Mouse (Mus musculus): ENCODE measurements at regions not wholly inside any gene's neighbourhood (a gene's known extent, or its start where the extent isn't known, plus 50 kb on each side); places are given as distances from the start of the nearest gene placed in this dataset.
"Not testable (repeated sequence)": the region's sequence is repeated elsewhere in the genome, so short reads cannot be mapped to it uniquely, and the experiment has no call there.

- DNase-seq (ENCODE audit: low read depth, low spot score) = no peak
Observed at GRCm38 (mm10) chr8:89562597-89562996, 518.6 kb upstream of the Sall1 start.

GRCm38 (mm10) chr8:89541231-89541630 lies 497.3 kb upstream of the Sall1 start:
- no peak for DNase-seq (ENCODE audit: low read depth, low spot score)

GRCm38 (mm10) chr8:89534605-89535004 lies 490.6 kb upstream of the Sall1 start:
- no peak for DNase-seq (ENCODE audit: low read depth, low spot score)

- DNase-seq (ENCODE audit: low read depth, low spot score) = no peak
Observed at GRCm38 (mm10) chr8:89525041-89525440, 481.1 kb upstream of the Sall1 start.

GRCm38 (mm10) chr8:89523336-89523735 lies 479.4 kb upstream of the Sall1 start:
- DNase-seq (ENCODE audit: low read depth, low spot score) = no peak

- DNase-seq (ENCODE audit: low read depth, low spot score) = no peak
Observed at GRCm38 (mm10) chr8:89516602-89517001, 472.6 kb upstream of the Sall1 start.

GRCm38 (mm10) chr8:89514270-89514669 lies 470.3 kb upstream of the Sall1 start:
- DNase-seq (ENCODE audit: low read depth, low spot score) = no peak

GRCm38 (mm10) chr8:89507639-89508038 lies 463.7 kb upstream of the Sall1 start:
- DNase-seq (ENCODE audit: low read depth, low spot score) = no peak

GRCm38 (mm10) chr8:89503545-89504234 lies 459.7 kb upstream of the Sall1 start:
- DNase-seq (ENCODE audit: low read depth, low spot score) = no peak

GRCm38 (mm10) chr8:89503030-89503429 lies 459.1 kb upstream of the Sall1 start:
- DNase-seq (ENCODE audit: low read depth, low spot score) = no peak

- no peak for DNase-seq (ENCODE audit: low read depth, low spot score)
Observed at GRCm38 (mm10) chr8:89501756-89502155, 457.8 kb upstream of the Sall1 start.

GRCm38 (mm10) chr8:89499831-89500230 lies 455.9 kb upstream of the Sall1 start:
- no peak for DNase-seq (ENCODE audit: low read depth, low spot score)

GRCm38 (mm10) chr8:89498088-89498695 lies 454.2 kb upstream of the Sall1 start:
- no peak for DNase-seq (ENCODE audit: low read depth, low spot score)

GRCm38 (mm10) chr8:89492336-89492735 lies 448.4 kb upstream of the Sall1 start:
- no peak for DNase-seq (ENCODE audit: low read depth, low spot score)

- not testable (repeated sequence) for DNase-seq (ENCODE audit: low read depth, low spot score)
Observed at GRCm38 (mm10) chr8:89482481-89482880, 438.5 kb upstream of the Sall1 start.

GRCm38 (mm10) chr8:89476930-89477329 lies 433.0 kb upstream of the Sall1 start:
- no peak for DNase-seq (ENCODE audit: low read depth, low spot score)

- no peak for DNase-seq (ENCODE audit: low read depth, low spot score)
Observed at GRCm38 (mm10) chr8:89471116-89471515, 427.2 kb upstream of the Sall1 start.

GRCm38 (mm10) chr8:89468782-89469220 lies 424.8 kb upstream of the Sall1 start:
- no peak for DNase-seq (ENCODE audit: low read depth, low spot score)

GRCm38 (mm10) chr8:89465211-89465753 lies 421.3 kb upstream of the Sall1 start:
- DNase-seq (ENCODE audit: low read depth, low spot score) = no peak

GRCm38 (mm10) chr8:89456517-89456916 lies 412.6 kb upstream of the Sall1 start:
- DNase-seq (ENCODE audit: low read depth, low spot score) = no peak

GRCm38 (mm10) chr8:89455731-89456130 lies 411.8 kb upstream of the Sall1 start:
- DNase-seq (ENCODE audit: low read depth, low spot score) = no peak

GRCm38 (mm10) chr8:89454197-89454596 lies 410.2 kb upstream of the Sall1 start:
- DNase-seq (ENCODE audit: low read depth, low spot score) = no peak

- DNase-seq (ENCODE audit: low read depth, low spot score) = no peak
Observed at GRCm38 (mm10) chr8:89453724-89454123, 409.8 kb upstream of the Sall1 start.

Data from CD4-positive helper T cell, adult 2 months (primary cell).